Mouse (Mus musculus) CH12.LX (cell line): ENCODE measurements around the gene Atp6v1g2. TPM values are rescaled to one million over a fixed set of nuclear protein-coding genes. Genes with fewer than 3 reads are reported as not detected.

ENCODE experiments used
- DNase-seq: peaks from one replicate; pipeline ENCODE4 v3.0.0-alpha.2; 2013; ENCODE audit errors: extremely low read depth
- H3K27ac ChIP-seq: 2 replicates; pipeline ENCODE4 v1.5.1; 2012; ENCODE audit warnings: low read depth, mild to moderate bottlenecking, control low read depth, moderate library complexity; ENCODE audit not compliant: insufficient read depth
- H3K27me3 ChIP-seq: replicated peaks from 2 replicates; pipeline ENCODE3; 2012; ENCODE audit warnings: inconsistent platforms
- H3K36me3 ChIP-seq, 2 experiments: replicated peaks in 1 of 2; 2 replicates each; pipeline versions ENCODE3 to v1.6.1; 2012; ENCODE audit warnings: inconsistent platforms in 1 of 2, low read length in 1 of 2, mild to moderate bottlenecking in 1 of 2, mixed read lengths in 1 of 2, moderate library complexity in 1 of 2; ENCODE audit not compliant: control insufficient read depth in 1 of 2, insufficient read depth in 1 of 2
- H3K4me1 ChIP-seq, 2 experiments: 2 replicates each; pipeline ENCODE4 v1.6.1; 2012; ENCODE audit warnings: inconsistent platforms in 1 of 2, moderate library complexity in 1 of 2; ENCODE audit not compliant: insufficient read depth in 2 of 2, control insufficient read depth in 1 of 2
- H3K4me2 ChIP-seq: 2 replicates; pipeline ENCODE4 v1.6.1; 2012; ENCODE audit warnings: low read depth, mild to moderate bottlenecking, control low read depth; ENCODE audit not compliant: poor library complexity, insufficient read depth, severe bottlenecking
- H3K4me3 ChIP-seq, 3 experiments: fragments of 150-350 bp in 1 of 3; sonication (generic) in 1 of 3; replicated peaks in 1 of 3; 2 replicates each; pipeline versions ENCODE3 to v1.5.1; 2011 to 2012; ENCODE audit warnings: low read depth in 2 of 3, low read length in 2 of 3, mild to moderate bottlenecking in 2 of 3, moderate library complexity in 2 of 3, control low read depth in 1 of 3, improper control_type of control experiment in 1 of 3, inconsistent platforms in 1 of 3, mixed read lengths in 1 of 3; ENCODE audit not compliant: poor library complexity in 1 of 3
- H3K79me2 ChIP-seq: replicated peaks from 2 replicates; pipeline ENCODE4 v1.6.1; 2012; ENCODE audit warnings: mild to moderate bottlenecking, moderate library complexity; ENCODE audit not compliant: control insufficient read depth, poor library complexity, insufficient read depth, severe bottlenecking; ENCODE audit errors: extremely low read depth
- H3K9ac ChIP-seq: 2 replicates; pipeline ENCODE4 v1.6.1; 2012; ENCODE audit warnings: low read depth, mild to moderate bottlenecking, control low read depth, moderate library complexity; ENCODE audit not compliant: insufficient read depth
- H3K9me3 ChIP-seq: replicated peaks from 2 replicates; pipeline ENCODE3; 2012; ENCODE audit warnings: low read length, inconsistent platforms, mixed read lengths
- BHLHE40 ChIP-seq: IDR thresholded peaks from 2 replicates; pipeline ENCODE4 v1.6.1; 2011; ENCODE audit warnings: mild to moderate bottlenecking, low read depth, low read length, improper control_type of control experiment
- CHD1 ChIP-seq: IDR thresholded peaks from 2 replicates; pipeline ENCODE4 v1.6.1; 2012; ENCODE audit warnings: low read depth, low read length, improper control_type of control experiment, inconsistent platforms
- CHD2 ChIP-seq: IDR thresholded peaks from 2 replicates; pipeline ENCODE4 v1.6.1; 2011; ENCODE audit warnings: low read length, improper control_type of control experiment
- CTCF ChIP-seq, 2 experiments: IDR thresholded peaks in 1 of 2; conservative IDR thresholded peaks in 1 of 2; 2 replicates each; pipeline ENCODE4 v1.5.1; 2011 to 2012; ENCODE audit warnings: low read depth in 2 of 2, low read length in 2 of 2, improper control_type of control experiment in 1 of 2, inconsistent platforms in 1 of 2, mild to moderate bottlenecking in 1 of 2, moderate library complexity in 1 of 2
- E2F4 ChIP-seq: IDR thresholded peaks from 2 replicates; pipeline ENCODE4 v1.6.1; 2011; ENCODE audit warnings: low read depth, low read length, improper control_type of control experiment; ENCODE audit not compliant: insufficient replicate concordance
- ELF1 ChIP-seq: IDR thresholded peaks from 2 replicates; pipeline ENCODE4 v1.6.1; 2014; ENCODE audit warnings: low read depth, mild to moderate bottlenecking, inconsistent platforms, low read length, improper control_type of control experiment
- EP300 ChIP-seq: IDR thresholded peaks from 2 replicates; pipeline ENCODE4 v1.6.1; 2011; ENCODE audit warnings: low read length, improper control_type of control experiment
- ETS1 ChIP-seq: conservative IDR thresholded peaks from 2 replicates; pipeline ENCODE4 v1.6.1; 2012; ENCODE audit warnings: low read depth, mild to moderate bottlenecking, inconsistent platforms, low read length, improper control_type of control experiment, moderate library complexity
- GABPA ChIP-seq: IDR thresholded peaks from 2 replicates; pipeline ENCODE4 v1.6.1; 2012; ENCODE audit warnings: low read depth, low read length, improper control_type of control experiment, inconsistent platforms; ENCODE audit not compliant: insufficient replicate concordance
- HCFC1 ChIP-seq: IDR thresholded peaks from 2 replicates; pipeline ENCODE4 v1.6.1; 2012; ENCODE audit warnings: low read depth, mild to moderate bottlenecking, inconsistent platforms, low read length, improper control_type of control experiment
- IRF4 ChIP-seq: IDR thresholded peaks from 2 replicates; pipeline ENCODE4 v1.6.1; 2014; ENCODE audit warnings: low read depth, mild to moderate bottlenecking, inconsistent platforms, low read length, improper control_type of control experiment
- JUN ChIP-seq: IDR thresholded peaks from 2 replicates; pipeline ENCODE4 v1.6.1; 2011; ENCODE audit warnings: low read depth, mild to moderate bottlenecking, low read length, improper control_type of control experiment, moderate library complexity; ENCODE audit not compliant: insufficient read depth
- JUND ChIP-seq: conservative IDR thresholded peaks from 2 replicates; pipeline ENCODE4 v1.6.1; 2011; ENCODE audit warnings: low read depth, low read length, improper control_type of control experiment
- KAT2A ChIP-seq: IDR thresholded peaks from 2 replicates; pipeline ENCODE4 v1.6.1; 2012; ENCODE audit warnings: low read length, improper control_type of control experiment, inconsistent platforms; ENCODE audit not compliant: insufficient replicate concordance
- MAFK ChIP-seq: IDR thresholded peaks from 2 replicates; pipeline ENCODE4 v1.6.1; 2011; ENCODE audit warnings: low read length, improper control_type of control experiment; ENCODE audit not compliant: insufficient replicate concordance
- MAX ChIP-seq: IDR thresholded peaks from 2 replicates; pipeline ENCODE4 v1.6.1; 2011; ENCODE audit warnings: low read length, improper control_type of control experiment
- MAZ ChIP-seq: IDR thresholded peaks from 2 replicates; pipeline ENCODE4 v1.6.1; 2012; ENCODE audit warnings: low read depth, mild to moderate bottlenecking, inconsistent platforms, low read length, improper control_type of control experiment, moderate library complexity
- MEF2A ChIP-seq: IDR thresholded peaks from 2 replicates; pipeline ENCODE4 v1.6.1; 2014; ENCODE audit warnings: low read depth, mild to moderate bottlenecking, inconsistent platforms, low read length, improper control_type of control experiment, borderline replicate concordance
- MXI1 ChIP-seq: IDR thresholded peaks from 2 replicates; pipeline ENCODE4 v1.6.1; 2011; ENCODE audit warnings: mild to moderate bottlenecking, low read depth, low read length, improper control_type of control experiment
- MYC ChIP-seq: IDR thresholded peaks from 2 replicates; pipeline ENCODE4 v1.6.1; 2011; ENCODE audit warnings: low read depth, mild to moderate bottlenecking, improper control_type of control experiment, low read length
- NELFE ChIP-seq: IDR thresholded peaks from 2 replicates; pipeline ENCODE4 v1.6.1; 2011; ENCODE audit warnings: low read depth, low read length, improper control_type of control experiment
- NRF1 ChIP-seq: IDR thresholded peaks from 2 replicates; pipeline ENCODE4 v1.6.1; 2014; ENCODE audit warnings: low read depth, mild to moderate bottlenecking, inconsistent platforms, low read length, improper control_type of control experiment, moderate library complexity
- PAX5 ChIP-seq: IDR thresholded peaks from 2 replicates; pipeline ENCODE4 v1.6.1; 2012; ENCODE audit warnings: low read length, inconsistent platforms, mixed read lengths
- POLR2A ChIP-seq: IDR thresholded peaks from 2 replicates; pipeline ENCODE4 v1.6.1; 2011; ENCODE audit warnings: low read depth, mild to moderate bottlenecking, improper control_type of control experiment, low read length
- POLR2AphosphoS2 ChIP-seq: IDR thresholded peaks from 2 replicates; pipeline ENCODE4 v1.6.1; 2011; ENCODE audit warnings: low read depth, low read length, improper control_type of control experiment
- RAD21 ChIP-seq: IDR thresholded peaks from 2 replicates; pipeline ENCODE4 v1.6.1; 2011; ENCODE audit warnings: low read depth, mild to moderate bottlenecking, low read length, improper control_type of control experiment, moderate library complexity
- RCOR1 ChIP-seq: conservative IDR thresholded peaks from 2 replicates; pipeline ENCODE4 v1.6.1; 2012; ENCODE audit warnings: low read depth, mild to moderate bottlenecking, inconsistent platforms, low read length, improper control_type of control experiment
- SIN3A ChIP-seq: IDR thresholded peaks from 2 replicates; pipeline ENCODE4 v1.6.1; 2012; ENCODE audit warnings: low read length, improper control_type of control experiment, inconsistent platforms
- SMC3 ChIP-seq: IDR thresholded peaks from 2 replicates; pipeline ENCODE4 v1.6.1; 2011; ENCODE audit warnings: low read depth, low read length, improper control_type of control experiment
- TBP ChIP-seq: conservative IDR thresholded peaks from 2 replicates; pipeline ENCODE4 v1.6.1; 2011; ENCODE audit warnings: low read depth, low read length, improper control_type of control experiment
- TCF12 ChIP-seq: IDR thresholded peaks from 2 replicates; pipeline ENCODE4 v1.6.1; 2014; ENCODE audit warnings: low read depth, mild to moderate bottlenecking, inconsistent platforms, low read length, improper control_type of control experiment
- UBTF ChIP-seq: IDR thresholded peaks from 2 replicates; pipeline ENCODE4 v1.6.1; 2012; ENCODE audit warnings: low read depth, mild to moderate bottlenecking, inconsistent platforms, low read length, improper control_type of control experiment, moderate library complexity
- USF1 ChIP-seq: IDR thresholded peaks from 2 replicates; pipeline ENCODE4 v1.6.1; 2014; ENCODE audit warnings: low read depth, mild to moderate bottlenecking, inconsistent platforms, low read length, improper control_type of control experiment
- USF2 ChIP-seq: conservative IDR thresholded peaks from 2 replicates; pipeline ENCODE4 v1.6.1; 2011; ENCODE audit warnings: low read depth, low read length, improper control_type of control experiment
- ZC3H11A ChIP-seq: IDR thresholded peaks from 2 replicates; pipeline ENCODE4 v1.6.1; 2012; ENCODE audit warnings: low read depth, mild to moderate bottlenecking, inconsistent platforms, low read length, improper control_type of control experiment
- ZKSCAN1 ChIP-seq: IDR thresholded peaks from 2 replicates; pipeline ENCODE4 v1.6.1; 2012; ENCODE audit warnings: low read depth, inconsistent platforms, low read length, improper control_type of control experiment, borderline replicate concordance
- ZMIZ1 ChIP-seq: IDR thresholded peaks from 2 replicates; pipeline ENCODE4 v1.6.1; 2012; ENCODE audit warnings: low read depth, mild to moderate bottlenecking, inconsistent platforms, low read length, improper control_type of control experiment
- ZNF384 ChIP-seq: IDR thresholded peaks from 2 replicates; pipeline ENCODE4 v1.6.1; 2012; ENCODE audit warnings: low read depth, low read length, improper control_type of control experiment, inconsistent platforms
- dilution Hi-C: fragments of 300-500 bp; cut with MboI; formaldehyde crosslinking; loops from 2 replicates; pipeline ENCODE4 v1.14.3; 2020; ENCODE audit warnings: low sequenced_read_pairs; ENCODE audit not compliant: extremely low pct_unique_long_range_greater_than_20kb, extremely low pct_ligation_motif_present
- in situ Hi-C: fragments of 300-500 bp; cut with MboI; formaldehyde crosslinking; loops from 3 replicates; pipeline ENCODE4 v1.14.3; 2019; ENCODE audit warnings: low sequenced_read_pairs, low pct_ligation_motif_present, low pct_unique_long_range_greater_than_20kb, mixed read lengths
- polyA plus RNA-seq: library from polyadenylated mRNA; unstranded; fragments of >175 nt; gene quantifications from 2 replicates; pipeline ENCODE4 v1.2.1, GENCODE M21; 2012; ENCODE audit warnings: low read depth; ENCODE audit not compliant: insufficient read length
- total RNA-seq, 2 experiments: library from RNA; depleted of rRNA; stranded (reverse); fragments of 300-350 nt in 1 of 2; fragments of >200 nt in 1 of 2; gene quantifications; 2 replicates each; pipeline ENCODE4 v1.2.3; 2012 to 2014

Atp6v1g2 gene
- total and polyA plus RNA-seq, 3 experiments, result 0.23 to 1.4 (median 0.76) TPM

DNA sequence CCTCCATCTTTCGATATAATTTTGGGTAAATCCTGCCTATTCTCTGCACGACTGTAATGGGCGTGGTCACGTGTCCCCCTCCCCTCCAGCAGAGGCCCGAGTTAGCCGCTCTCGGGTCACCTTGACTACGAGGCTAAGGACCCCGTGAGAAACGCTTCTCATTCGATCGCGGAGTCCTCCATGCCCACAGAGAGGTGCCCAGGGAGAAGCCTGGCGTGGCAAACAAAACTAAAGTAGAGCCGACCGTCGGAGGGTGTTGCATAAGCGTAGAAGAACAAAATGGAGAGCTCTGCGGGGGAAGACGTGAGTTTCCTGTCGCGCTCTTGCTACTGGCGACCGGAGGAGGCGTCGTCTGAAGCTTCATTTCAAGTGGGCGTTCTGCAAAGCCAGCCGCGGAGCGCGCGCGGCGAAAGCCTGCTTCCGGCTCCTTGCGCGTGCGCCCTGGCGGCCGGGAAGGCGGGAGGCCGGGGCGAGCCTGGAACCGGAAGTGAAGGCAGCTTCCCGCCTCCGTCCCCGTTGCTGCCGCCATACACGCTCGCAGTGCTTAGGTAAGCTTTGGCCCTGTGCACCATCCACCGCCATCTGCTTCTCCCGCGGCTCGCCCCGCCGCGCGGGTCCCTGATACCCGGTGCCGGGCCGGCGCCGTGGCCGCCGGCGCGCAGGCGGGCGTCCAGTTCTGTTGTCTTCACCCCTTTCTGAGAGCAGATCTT is 8.0 kb downstream of the Atp6v1g2 start, which contains the start of gene Ddx39b:
Ddx39b (plus strand) TSS at position 442 of the 710 bp plus-strand sequence.
- peak within 1 kb of the TSS; percentile 99 for H3K9ac ChIP-seq
- dilution Hi-C loops, result no loop called here
- no peaks in the 10 kb centered on the region for H3K9me3 ChIP-seq
- peaks cover 48% of the 10 kb centered on the region for H3K79me2 ChIP-seq
- peak within 1 kb of the TSS; percentile 88 for H3K27ac ChIP-seq
- no peak for TF ChIP-seq IRF4
- TF ChIP-seq TBP, result peak; percentile 86
- no peak for TF ChIP-seq JUN
- TF ChIP-seq SMC3, result no peak
- TF ChIP-seq PAX5, result no peak
- TF ChIP-seq ZNF384, result no peak
- TF ChIP-seq ZKSCAN1, result no peak
- peak; percentile 79; the same call in 1 of the 2 replicates for TF ChIP-seq CHD1
- no peak for TF ChIP-seq RCOR1
- TF ChIP-seq ZC3H11A, result no peak
- no peak for TF ChIP-seq JUND
- no peak for TF ChIP-seq ETS1
- TF ChIP-seq EP300, result no peak
- peak; percentile 71 for TF ChIP-seq NELFE
- peak; percentile 95 for TF ChIP-seq USF1
- TF ChIP-seq CTCF (conservative IDR thresholded peaks at IDR 0.05 in 1 of 2, IDR thresholded peaks at IDR 0.05 in 1 of 2; ENCODE audit: low read depth in 2 of 2, low read length in 2 of 2), result 0 out of 4 replicates have a peak, but pooled peaks of 1 of the 2 experiments have one; percentile 17
- TF ChIP-seq RAD21, result no peak
- TF ChIP-seq NRF1, result peak; percentile 91
- peak; percentile 89 for TF ChIP-seq TCF12
- TF ChIP-seq SIN3A, result peak; percentile 80
- peak; percentile 98 for TF ChIP-seq ELF1
- peak; percentile 93 for TF ChIP-seq BHLHE40
- no peak; the same call in 1 of the 2 replicates for TF ChIP-seq MEF2A
- peak; percentile 95 for TF ChIP-seq MAZ
- no peak for TF ChIP-seq UBTF
- TF ChIP-seq MAX, result peak; percentile 100
- no peak for TF ChIP-seq POLR2AphosphoS2
- TF ChIP-seq POLR2A, result peak; percentile 81
- TF ChIP-seq MXI1, result peak; percentile 96
- TF ChIP-seq USF2, result peak; percentile 94
- TF ChIP-seq ZMIZ1, result no peak; the same call in 1 of the 2 replicates
- TF ChIP-seq HCFC1, result peak; percentile 83
- TF ChIP-seq MYC, result peak; percentile 93
- TF ChIP-seq E2F4, result no peak; the same call in 1 of the 2 replicates
- no peak for TF ChIP-seq GABPA
- no peak for TF ChIP-seq CHD2
- peak; percentile 97 for TF ChIP-seq KAT2A
- no peak for TF ChIP-seq MAFK
- peak; percentile 96 for DNase-seq
- peaks cover 6 to 47% of the 10 kb centered on the region in 2 experiments for H3K4me1 ChIP-seq
- H3K4me2 ChIP-seq, result peak within 1 kb of the TSS; percentile 77
- in situ Hi-C loops, result no loop called here
- H3K4me3 ChIP-seq, result peak within 1 kb of the TSS; percentile 90 to 92 (median 92)
- peaks cover 27 to 49% of the 10 kb centered on the region in 2 experiments for H3K36me3 ChIP-seq
- H3K27me3 ChIP-seq, result peaks cover 3% of the 10 kb centered on the region
